Mouse (Mus musculus) limb, embryonic 15.5 days (tissue): ENCODE measurements at regions not wholly inside any gene's neighbourhood (a gene's known extent, or its start where the extent isn't known, plus 50 kb on each side); places are given as distances from the start of the nearest gene placed in this dataset.

Experiments used
- ATAC-seq: fragments of 200-750 bp; cut with Nextera tagmentation; 2 replicates; pipeline ENCODE4 v1.8.0; 2017; ENCODE audit warnings: low read depth, moderate TSS enrichment; ENCODE audit not compliant: insufficient number of reproducible peaks, low FRiP score, low TSS enrichment
- H3K27ac ChIP-seq: fragments of 300-500 bp; sonication (generic); 2 replicates; pipeline ENCODE4 v1.5.1; 2015; ENCODE audit warnings: moderate library complexity, mild to moderate bottlenecking, inconsistent platforms
- H3K27me3 ChIP-seq: fragments of 300-500 bp; sonication (generic); 2 replicates; pipeline ENCODE4 v1.6.1; 2015; ENCODE audit warnings: inconsistent platforms
- H3K36me3 ChIP-seq: fragments of 300-500 bp; sonication (generic); 2 replicates; pipeline ENCODE4 v1.6.1; 2015; ENCODE audit warnings: inconsistent platforms
- H3K4me1 ChIP-seq: fragments of 300-500 bp; sonication (generic); 2 replicates; pipeline ENCODE4 v1.6.1; 2015; ENCODE audit warnings: inconsistent platforms
- H3K4me2 ChIP-seq: fragments of 300-500 bp; sonication (generic); 2 replicates; pipeline ENCODE4 v1.6.1; 2015; ENCODE audit warnings: mild to moderate bottlenecking, inconsistent platforms
- H3K4me3 ChIP-seq: fragments of 300-500 bp; sonication (generic); 2 replicates; pipeline ENCODE4 v1.5.1; 2015; ENCODE audit warnings: mild to moderate bottlenecking, inconsistent platforms
- H3K9ac ChIP-seq: fragments of 300-500 bp; sonication (generic); 2 replicates; pipeline ENCODE4 v1.6.1; 2015; ENCODE audit warnings: inconsistent platforms
- H3K9me3 ChIP-seq: fragments of 300-500 bp; sonication (generic); 2 replicates; pipeline ENCODE4 v1.6.1; 2016; ENCODE audit warnings: inconsistent platforms
- WGBS: fragments of 180-500 bp; shearing (Covaris S2); methylation state at CpG from one replicate; pipeline ENCODE4 v1.1.7; 2015; 5-methylcytosine and 5-hydroxymethylcytosine counted together

GRCm38 (mm10) chr4:127487016-127487780, 129.2 kb upstream of the Gjb5 start:
- Histone ChIP-seq H3K27ac (no peak overlapping the region), H3K9ac (no peak overlapping the region), H3K9me3 (no peaks in the 10 kb centered on the region), H3K4me2 (no peak overlapping the region), H3K36me3 (no peaks in the 10 kb centered on the region), H3K4me1 (no peaks in the 10 kb centered on the region), H3K4me3 (no peak overlapping the region), H3K27me3 (no peaks in the 10 kb centered on the region)
- 30% methylated on average over 10 of the region's 10 CpGs for WGBS
- ATAC-seq: no peak

- 75% methylated on average over 5 of the region's 5 CpGs for WGBS
- Histone ChIP-seq H3K27ac (no peak overlapping the region), H3K27me3 (no peaks in the 10 kb centered on the region), H3K4me2 (no peak overlapping the region), H3K9me3 (no peaks in the 10 kb centered on the region), H3K4me3 (no peak overlapping the region), H3K4me1 (no peaks in the 10 kb centered on the region), H3K36me3 (no peaks in the 10 kb centered on the region), H3K9ac (no peak overlapping the region)
- no peak for ATAC-seq
Observed at GRCm38 (mm10) chr4:127485238-127485637, 127.3 kb upstream of the Gjb5 start.

- H3K4me2 ChIP-seq: no peak overlapping the region
- no peaks in the 10 kb centered on the region for H3K4me1 ChIP-seq
- H3K27ac ChIP-seq: no peak overlapping the region
- no peaks in the 10 kb centered on the region for H3K36me3 ChIP-seq
- no peak for ATAC-seq
- WGBS: 28% methylated on average over 4 of the region's 4 CpGs
- H3K4me3 ChIP-seq: no peak overlapping the region
- H3K9me3 ChIP-seq: no peaks in the 10 kb centered on the region
- no peaks in the 10 kb centered on the region for H3K27me3 ChIP-seq
- H3K9ac ChIP-seq: no peak overlapping the region
Observed at GRCm38 (mm10) chr4:127482461-127482860, 124.5 kb upstream of the Gjb5 start.

GRCm38 (mm10) chr4:127480339-127480738, 122.4 kb upstream of the Gjb5 start:
- WGBS: 69% methylated on average over 5 of the region's 5 CpGs
- Histone ChIP-seq H3K4me2 (no peak overlapping the region), H3K4me1 (no peaks in the 10 kb centered on the region), H3K9ac (no peak overlapping the region), H3K27me3 (no peaks in the 10 kb centered on the region), H3K9me3 (no peaks in the 10 kb centered on the region), H3K27ac (no peak overlapping the region), H3K4me3 (no peak overlapping the region), H3K36me3 (no peaks in the 10 kb centered on the region)
- ATAC-seq: no peak

GRCm38 (mm10) chr4:127469877-127470276, 111.9 kb upstream of the Gjb5 start:
- no peaks in the 10 kb centered on the region for H3K9me3 ChIP-seq
- no peak overlapping the region for H3K27ac ChIP-seq
- H3K4me2 ChIP-seq: no peak overlapping the region
- H3K9ac ChIP-seq: no peak overlapping the region
- no peaks in the 10 kb centered on the region for H3K4me1 ChIP-seq
- H3K4me3 ChIP-seq: no peak overlapping the region
- WGBS: 83% methylated on average over 7 of the region's 7 CpGs
- no peaks in the 10 kb centered on the region for H3K27me3 ChIP-seq
- no peaks in the 10 kb centered on the region for H3K36me3 ChIP-seq
- ATAC-seq: no peak

GRCm38 (mm10) chr4:127454511-127455119, 96.6 kb upstream of the Gjb5 start:
- no peaks in the 10 kb centered on the region for H3K27me3 ChIP-seq
- H3K4me3 ChIP-seq: no peak overlapping the region
- H3K4me2 ChIP-seq: no peak overlapping the region
- H3K36me3 ChIP-seq: no peaks in the 10 kb centered on the region
- H3K27ac ChIP-seq: no peak overlapping the region
- ATAC-seq: no peak
- WGBS: 89% methylated on average over 11 of the region's 11 CpGs
- no peaks in the 10 kb centered on the region for H3K4me1 ChIP-seq
- H3K9ac ChIP-seq: no peak overlapping the region
- H3K9me3 ChIP-seq: no peaks in the 10 kb centered on the region

GRCm38 (mm10) chr4:127452081-127452480, 94.1 kb upstream of the Gjb5 start:
- Histone ChIP-seq H3K4me2 (no peak overlapping the region), H3K4me3 (no peak overlapping the region), H3K27me3 (no peaks in the 10 kb centered on the region), H3K9ac (no peak overlapping the region), H3K9me3 (no peaks in the 10 kb centered on the region), H3K4me1 (no peaks in the 10 kb centered on the region), H3K27ac (no peak overlapping the region), H3K36me3 (no peaks in the 10 kb centered on the region)
- ATAC-seq: no peak
- WGBS: 64% methylated on average over 8 of the region's 8 CpGs

GRCm38 (mm10) chr4:127445300-127445699, 87.3 kb upstream of the Gjb5 start:
- no peaks in the 10 kb centered on the region for H3K4me1 ChIP-seq
- H3K9me3 ChIP-seq: no peaks in the 10 kb centered on the region
- H3K9ac ChIP-seq: no peak overlapping the region
- H3K36me3 ChIP-seq: no peaks in the 10 kb centered on the region
- ATAC-seq: no peak
- H3K27ac ChIP-seq: no peak overlapping the region
- H3K27me3 ChIP-seq: no peaks in the 10 kb centered on the region
- H3K4me2 ChIP-seq: no peak overlapping the region
- WGBS: 66% methylated on average over 3 of the region's 3 CpGs
- no peak overlapping the region for H3K4me3 ChIP-seq

GRCm38 (mm10) chr4:127444056-127444455, 86.1 kb upstream of the Gjb5 start:
- 100% methylated on average over 1 of the region's 1 CpGs for WGBS
- Histone ChIP-seq H3K9me3 (no peaks in the 10 kb centered on the region), H3K27me3 (no peaks in the 10 kb centered on the region), H3K9ac (no peak overlapping the region), H3K4me3 (no peak overlapping the region), H3K4me1 (no peaks in the 10 kb centered on the region), H3K27ac (no peak overlapping the region), H3K36me3 (no peaks in the 10 kb centered on the region), H3K4me2 (no peak overlapping the region)
- no peak for ATAC-seq

- Histone ChIP-seq H3K27me3 (no peaks in the 10 kb centered on the region), H3K36me3 (no peaks in the 10 kb centered on the region), H3K9me3 (no peaks in the 10 kb centered on the region), H3K9ac (no peak overlapping the region), H3K27ac (no peak overlapping the region), H3K4me2 (no peak overlapping the region), H3K4me3 (no peak overlapping the region), H3K4me1 (no peaks in the 10 kb centered on the region)
- 79% methylated on average over 4 of the region's 4 CpGs for WGBS
- ATAC-seq: no peak
Observed at GRCm38 (mm10) chr4:127442001-127442400, 84.0 kb upstream of the Gjb5 start.

- 39% methylated on average over 7 of the region's 7 CpGs for WGBS
- Histone ChIP-seq H3K36me3 (no peaks in the 10 kb centered on the region), H3K27me3 (no peaks in the 10 kb centered on the region), H3K9ac (no peak overlapping the region), H3K9me3 (no peaks in the 10 kb centered on the region), H3K27ac (no peak overlapping the region), H3K4me3 (no peak overlapping the region), H3K4me1 (no peaks in the 10 kb centered on the region), H3K4me2 (no peak overlapping the region)
- ATAC-seq: no peak
Observed at GRCm38 (mm10) chr4:127440602-127441001, 82.6 kb upstream of the Gjb5 start.

- Histone ChIP-seq H3K36me3 (no peaks in the 10 kb centered on the region), H3K4me1 (peaks cover 11% of the 10 kb centered on the region), H3K27ac (no peak overlapping the region), H3K4me3 (no peak overlapping the region), H3K4me2 (no peak overlapping the region), H3K27me3 (no peaks in the 10 kb centered on the region), H3K9me3 (no peaks in the 10 kb centered on the region), H3K9ac (no peak overlapping the region)
- 20% methylated on average over 7 of the region's 8 CpGs for WGBS
- ATAC-seq: no peak
Observed at GRCm38 (mm10) chr4:127435076-127435475, 77.1 kb upstream of the Gjb5 start.
